Mouse (Mus musculus) testis, adult 2 months (tissue): ENCODE measurements around the gene Krt33b. TPM values are rescaled to one million over a fixed set of nuclear protein-coding genes. Genes with fewer than 3 reads are reported as not detected.

ENCODE experiments used
- H3K27ac ChIP-seq: fragments of 200-500 bp; 2 replicates; pipeline ENCODE4 v1.5.1; 2012; ENCODE audit warnings: low read depth, low read length; ENCODE audit not compliant: control insufficient read depth, insufficient read depth
- H3K27me3 ChIP-seq: fragments of 200-500 bp; 2 replicates; pipeline ENCODE4 v1.6.1; 2012; ENCODE audit warnings: mild to moderate bottlenecking, low read length, moderate library complexity; ENCODE audit not compliant: control insufficient read depth, insufficient read depth
- H3K36me3 ChIP-seq: fragments of 200-500 bp; 2 replicates; pipeline ENCODE4 v1.6.1; 2012; ENCODE audit warnings: mild to moderate bottlenecking, low read length; ENCODE audit not compliant: control insufficient read depth, insufficient read depth
- H3K4me1 ChIP-seq: fragments of 200-500 bp; 2 replicates; pipeline ENCODE4 v1.6.1; 2012; ENCODE audit warnings: low read length; ENCODE audit not compliant: control insufficient read depth, insufficient read depth
- H3K4me3 ChIP-seq: fragments of 200-500 bp; 2 replicates; pipeline ENCODE4 v1.5.1; 2012; ENCODE audit warnings: low read depth, mild to moderate bottlenecking, low read length, moderate library complexity, mixed read lengths; ENCODE audit not compliant: control insufficient read depth
- CTCF ChIP-seq: fragments of 200-500 bp; IDR thresholded peaks from 2 replicates; pipeline ENCODE4 v1.5.1; 2012; ENCODE audit warnings: low read depth, mild to moderate bottlenecking, inconsistent platforms, low read length, moderate library complexity; ENCODE audit not compliant: control insufficient read depth, insufficient read depth, insufficient replicate concordance
- POLR2A ChIP-seq: fragments of 200-500 bp; IDR thresholded peaks from 2 replicates; pipeline ENCODE4 v1.6.1; 2012; ENCODE audit warnings: low read depth, mild to moderate bottlenecking, inconsistent platforms, low read length, moderate library complexity; ENCODE audit not compliant: control insufficient read depth
- polyA plus RNA-seq: library from polyadenylated mRNA; depleted of rRNA; stranded (reverse); fragments of >200 nt; gene quantifications from 2 replicates; pipeline ENCODE4 v1.2.3, GENCODE M21; 2012; rRNA removed

The Krt33b gene
- polyA plus RNA-seq, 1 experiment = not detected

- no peak within 1 kb of the TSS for H3K27ac ChIP-seq
- H3K27me3 ChIP-seq = no peaks in the 10 kb centered on the region
- no peak within 1 kb of the TSS for H3K4me3 ChIP-seq
- TF ChIP-seq CTCF (no peak), POLR2A (no peak)
- H3K36me3 ChIP-seq = no peaks in the 10 kb centered on the region
- H3K4me1 ChIP-seq = no peaks in the 10 kb centered on the region
These were observed 50.7 kb downstream of the Krt33b start, which contains the start of gene Krtap29-1 for GRCm38 (mm10) chr11:99978953-99979352. Krtap29-1 (minus strand) TSS chr11:99979053.

Other genes starting within 250 kb of the Krt33b start
- gene Krtap4-8, start 249.2 kb downstream of the Krt33b start, polyA plus RNA-seq = not detected in 2 replicates
- not detected in 2 replicates for gene Krtap4-9, start 244.7 kb downstream of the Krt33b start, polyA plus RNA-seq
- gene Gm11596, start 236.4 kb downstream of the Krt33b start, polyA plus RNA-seq = not detected in 2 replicates
- gene Gm11569, start 230.9 kb downstream of the Krt33b start, polyA plus RNA-seq = not detected in 2 replicates
- not detected in 2 replicates for gene Gm11554, start 225.4 kb downstream of the Krt33b start, polyA plus RNA-seq
- 0.14 and 0.28 TPM in 2 replicates for gene Krtap4-13, start 220.0 kb downstream of the Krt33b start, polyA plus RNA-seq
- 0.22 and 0.34 TPM in 2 replicates for gene Gm11564, start 214.2 kb downstream of the Krt33b start, polyA plus RNA-seq
- gene 2300003K06Rik, start 191.8 kb downstream of the Krt33b start, polyA plus RNA-seq = not detected in 2 replicates
- not detected in 2 replicates for gene Krtap4-16, start 178.3 kb downstream of the Krt33b start, polyA plus RNA-seq
- gene Gm11568, start 172.0 kb downstream of the Krt33b start, polyA plus RNA-seq = not detected in 2 replicates
- not detected in 2 replicates for gene Gm11559, start 165.4 kb downstream of the Krt33b start, polyA plus RNA-seq
- gene Krtap9-1, start 156.5 kb downstream of the Krt33b start, polyA plus RNA-seq = not detected in 2 replicates
- not detected in 2 replicates for gene Gm11567, start 150.7 kb downstream of the Krt33b start, polyA plus RNA-seq
- not detected in 2 replicates for gene Krtap31-1, start 121.9 kb downstream of the Krt33b start, polyA plus RNA-seq
- gene Gm11565, start 115.1 kb downstream of the Krt33b start, polyA plus RNA-seq = 3.6 and 3.9 TPM in 2 replicates
- not detected in 2 replicates for gene Krtap31-2, start 93.6 kb downstream of the Krt33b start, polyA plus RNA-seq
- not detected in 2 replicates for gene Krtap9-5, start 81.4 kb downstream of the Krt33b start, polyA plus RNA-seq
- 0.24 TPM in 1 of 2 replicates, not detected in the other for gene Krtap29-1, start 50.8 kb downstream of the Krt33b start, polyA plus RNA-seq
- gene Krtap16-1, start 43.3 kb downstream of the Krt33b start, polyA plus RNA-seq = 0.06 and 0.12 TPM in 2 replicates
- 1.8 and 2.0 TPM in 2 replicates for gene Krtap17-1, start 35.9 kb downstream of the Krt33b start, polyA plus RNA-seq
- gene Krt33a, start 13.7 kb downstream of the Krt33b start, polyA plus RNA-seq = not detected in 2 replicates
- not detected in 2 replicates for gene Krt34, start 11.7 kb upstream of the Krt33b start, polyA plus RNA-seq
- 0.12 and 0.18 TPM in 2 replicates for gene Krt31, start 20.7 kb upstream of the Krt33b start, polyA plus RNA-seq
- gene Krt32, start 58.4 kb upstream of the Krt33b start, polyA plus RNA-seq = 1.2 TPM in 1 of 2 replicates, not detected in the other
- 0.17 TPM in 1 of 2 replicates, not detected in the other for gene Krt35, start 66.4 kb upstream of the Krt33b start, polyA plus RNA-seq
- not detected in 2 replicates for gene Krt36, start 75.8 kb upstream of the Krt33b start, polyA plus RNA-seq
- gene Krt13, start 91.7 kb upstream of the Krt33b start, polyA plus RNA-seq = not detected in 2 replicates
- gene Krt15, start 106.1 kb upstream of the Krt33b start, polyA plus RNA-seq = 0.96 and 2.8 TPM in 2 replicates
- 0.75 and 10.1 TPM in 2 replicates for gene Krt19, start 118.8 kb upstream of the Krt33b start, polyA plus RNA-seq
- gene Krt9, start 163.4 kb upstream of the Krt33b start, polyA plus RNA-seq = not detected in 2 replicates
- gene Krt14, start 177.7 kb upstream of the Krt33b start, polyA plus RNA-seq = 1.2 TPM in 1 of 2 replicates, not detected in the other
- not detected in 2 replicates for gene Krt16, start 219.0 kb upstream of the Krt33b start, polyA plus RNA-seq
- not detected in 2 replicates for gene Krt17, start 231.2 kb upstream of the Krt33b start, polyA plus RNA-seq
- gene Krt42, start 240.0 kb upstream of the Krt33b start, polyA plus RNA-seq = not detected in 2 replicates